Mouse (Mus musculus) neural tube, embryonic 12.5 days (tissue): Measurements from ENCODE around the gene Spats1. TPM values are rescaled to one million over a fixed set of nuclear protein-coding genes. Genes with fewer than 3 reads are reported as not detected.

Source experiments
- ATAC-seq: fragments of 200-750 bp; cut with Nextera tagmentation; 2 replicates; pipeline ENCODE4 v1.8.0; 2017; ENCODE audit warnings: low read depth, mild to moderate bottlenecking, moderate TSS enrichment, moderate library complexity; ENCODE audit not compliant: low FRiP score
- H3K27ac ChIP-seq: fragments of 300-500 bp; sonication (generic); 2 replicates; pipeline ENCODE4 v1.5.1; 2016
- H3K27me3 ChIP-seq: fragments of 300-500 bp; sonication (generic); replicated peaks from 2 replicates; pipeline ENCODE4 v1.6.1; 2016; ENCODE audit warnings: mild to moderate bottlenecking
- H3K36me3 ChIP-seq: fragments of 300-500 bp; sonication (generic); 2 replicates; pipeline ENCODE4 v1.6.1; 2016; ENCODE audit warnings: mild to moderate bottlenecking
- H3K4me1 ChIP-seq: fragments of 300-500 bp; sonication (generic); 2 replicates; pipeline ENCODE4 v1.6.1; 2016
- H3K4me2 ChIP-seq: fragments of 300-500 bp; sonication (generic); replicated peaks from 2 replicates; pipeline ENCODE4 v1.6.1; 2016; ENCODE audit warnings: mild to moderate bottlenecking
- H3K4me3 ChIP-seq: fragments of 300-500 bp; sonication (generic); 2 replicates; pipeline ENCODE4 v1.5.1; 2016
- H3K9ac ChIP-seq: fragments of 300-500 bp; sonication (generic); 2 replicates; pipeline ENCODE4 v1.6.1; 2016; ENCODE audit warnings: mild to moderate bottlenecking
- H3K9me3 ChIP-seq: fragments of 300-500 bp; sonication (generic); 2 replicates; pipeline ENCODE4 v1.6.1; 2016; ENCODE audit warnings: mild to moderate bottlenecking
- WGBS: fragments of 180-500 bp; shearing (Covaris S2); methylation state at CpG from one replicate; pipeline ENCODE4 v1.1.7; 2016; 5-methylcytosine and 5-hydroxymethylcytosine counted together
- polyA plus RNA-seq: library from polyadenylated mRNA; unstranded; fragments of >200 nt; fragmentation: Nextera tagmentation; extraction: Ambion mirVana; gene quantifications from 2 replicates; pipeline ENCODE4 v1.2.1, GENCODE M21; 2016

The Spats1 gene
- 1.2 and 1.3 TPM in 2 replicates for polyA plus RNA-seq

DNA sequence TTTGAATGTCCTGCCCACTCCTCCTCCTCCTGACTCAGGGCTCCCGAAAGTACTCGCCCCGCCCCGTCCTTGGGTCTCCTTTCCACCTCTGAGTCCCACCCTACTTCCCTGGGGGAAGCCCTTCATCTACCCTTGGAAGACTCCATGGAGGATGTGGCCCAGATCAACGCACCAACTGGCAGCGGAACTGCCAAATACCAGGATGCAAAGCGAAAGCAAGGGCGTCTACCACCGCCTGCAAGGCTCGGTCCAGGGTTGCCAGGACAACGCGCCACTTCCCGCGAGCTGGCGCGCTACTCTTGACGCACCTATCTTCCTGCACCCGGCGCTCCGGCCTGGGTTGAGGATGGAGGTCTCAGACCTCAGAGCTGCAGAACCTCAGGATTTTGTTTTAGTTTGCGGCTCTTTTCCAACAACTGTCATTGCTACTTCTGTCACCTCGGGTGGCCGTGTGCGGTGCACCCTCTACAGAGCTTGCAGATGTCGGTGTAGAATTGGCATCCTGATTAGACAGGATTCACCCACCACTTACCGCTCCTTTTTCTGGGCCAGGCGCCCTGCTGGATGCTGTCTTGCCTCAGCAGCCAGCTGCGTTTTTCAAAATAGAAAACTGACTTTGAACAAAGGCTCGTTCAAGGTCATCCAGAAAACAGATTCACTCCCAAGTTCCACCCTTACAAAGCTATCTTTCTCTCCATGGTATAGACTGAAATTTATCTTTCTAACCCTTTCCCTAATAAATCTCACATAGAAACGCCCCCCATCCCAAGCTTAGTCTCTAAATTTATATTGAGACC, at the start of gene Spats1:
TSS of gene Spats1 (minus strand) at position 747 of the 797 bp plus-strand sequence.
- peak within 1 kb of the TSS; percentile 72 for H3K4me2 ChIP-seq
- peaks cover 6% of the 10 kb centered on the region; the same call in 1 of the 2 replicates for H3K27me3 ChIP-seq
- ATAC-seq: peak; percentile 70
- H3K9me3 ChIP-seq: no peaks in the 10 kb centered on the region
- H3K27ac ChIP-seq: no peak within 1 kb of the TSS
- 0 out of 2 replicates have a peak, but pooled peaks cover 9% of the 10 kb centered on the region for H3K4me1 ChIP-seq
- peak within 1 kb of the TSS; percentile 34 for H3K4me3 ChIP-seq
- no peaks in the 10 kb centered on the region for H3K36me3 ChIP-seq
- H3K9ac ChIP-seq: peak within 1 kb of the TSS; percentile 58
- WGBS: 7% methylated on average over 30 of the region's 30 CpGs

DNA sequence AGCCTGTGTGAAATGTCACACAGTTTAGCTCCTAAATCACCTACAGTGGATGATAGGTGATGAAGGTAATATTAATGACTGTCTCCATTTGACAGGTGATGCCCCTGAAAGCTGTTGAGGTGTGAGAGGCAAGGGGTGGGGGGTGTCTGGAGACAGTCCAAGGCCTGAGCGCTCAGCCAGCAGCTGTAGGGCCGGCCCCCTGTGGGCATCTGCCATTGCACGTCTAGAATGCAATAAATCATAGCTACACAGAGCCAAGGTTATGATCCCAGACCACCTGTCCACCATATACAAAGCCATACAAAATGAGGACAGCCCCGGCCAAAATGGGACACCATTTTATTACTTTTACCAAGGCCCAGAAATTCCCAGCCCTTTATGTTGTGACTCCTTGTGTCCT, 49.7 kb upstream of the Spats1 start:
- 39% methylated on average over 4 of the region's 4 CpGs for WGBS
- Histone ChIP-seq H3K9me3 (no peaks in the 10 kb centered on the region), H3K36me3 (peaks cover 11% of the 10 kb centered on the region), H3K4me3 (no peak overlapping the region), H3K9ac (no peak overlapping the region), H3K4me1 (peaks cover 12% of the 10 kb centered on the region), H3K4me2 (no peak overlapping the region), H3K27me3 (peaks cover 10% of the 10 kb centered on the region), H3K27ac (no peak overlapping the region)
- ATAC-seq: no peak

DNA sequence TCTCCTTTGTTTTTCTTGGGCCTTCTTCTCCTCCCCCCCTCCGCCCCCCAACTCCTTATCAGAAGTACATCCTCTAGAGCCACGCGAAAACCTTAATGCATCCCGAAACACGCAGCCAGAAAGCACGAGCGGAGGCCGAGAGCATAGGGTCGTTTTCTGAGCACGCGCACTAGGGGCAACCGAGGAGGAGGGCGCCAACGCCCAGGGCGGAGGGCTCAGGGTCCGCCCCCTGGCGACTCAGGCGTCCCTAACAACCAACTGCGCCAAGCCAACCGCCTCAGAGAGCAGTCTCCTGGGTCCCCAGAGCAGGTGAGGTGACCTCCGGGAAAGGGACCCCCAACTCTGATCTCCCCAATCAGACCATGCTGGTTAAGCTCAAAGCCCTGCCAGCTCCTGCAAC, 48.0 kb upstream of the Spats1 start, which contains the start of gene Tcte1:
TSS of gene Tcte1 (plus strand) at position 172 of the 400 bp plus-strand sequence.
- Histone ChIP-seq H3K27me3 (peaks cover 6% of the 10 kb centered on the region), H3K4me1 (peaks cover 12% of the 10 kb centered on the region), H3K9ac (peak within 1 kb of the TSS; percentile 51), H3K27ac (no peak within 1 kb of the TSS), H3K9me3 (no peaks in the 10 kb centered on the region), H3K36me3 (peaks cover 27% of the 10 kb centered on the region), H3K4me3 (peak within 1 kb of the TSS; percentile 33), H3K4me2 (peak within 1 kb of the TSS; percentile 77)
- peak; percentile 88 for ATAC-seq
- WGBS: under 1% methylated on average over 21 of the region's 21 CpGs

DNA sequence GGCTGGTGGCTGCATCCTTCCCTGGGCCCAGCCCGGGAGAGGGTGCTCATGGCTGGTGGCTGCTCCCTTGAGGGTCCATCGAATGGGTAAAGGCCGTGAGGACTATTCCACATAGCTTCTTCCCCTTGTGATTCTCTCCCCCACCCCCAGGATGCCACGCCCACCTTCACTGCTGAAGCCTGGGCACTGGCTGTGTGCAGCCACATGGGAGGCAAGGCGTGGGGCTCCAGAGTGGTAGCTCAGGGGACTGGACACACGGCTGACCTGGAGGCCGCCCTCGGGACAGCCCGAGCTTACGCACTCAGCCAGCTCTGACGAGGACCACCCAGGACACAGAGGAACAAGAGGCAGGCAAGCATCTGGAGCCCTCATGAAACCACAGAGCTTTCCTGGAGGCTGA, 44.9 kb upstream of the Spats1 start:
- Histone ChIP-seq H3K9me3 (no peaks in the 10 kb centered on the region), H3K9ac (no peak overlapping the region), H3K4me1 (peaks cover 15% of the 10 kb centered on the region), H3K4me3 (no peak overlapping the region), H3K4me2 (no peak overlapping the region), H3K27ac (peak overlapping the region; percentile 46; the same call in 1 of the 2 replicates), H3K36me3 (peaks cover 43% of the 10 kb centered on the region), H3K27me3 (no peaks in the 10 kb centered on the region)
- no peak for ATAC-seq
- WGBS: 80% methylated on average over 11 of the region's 11 CpGs

DNA sequence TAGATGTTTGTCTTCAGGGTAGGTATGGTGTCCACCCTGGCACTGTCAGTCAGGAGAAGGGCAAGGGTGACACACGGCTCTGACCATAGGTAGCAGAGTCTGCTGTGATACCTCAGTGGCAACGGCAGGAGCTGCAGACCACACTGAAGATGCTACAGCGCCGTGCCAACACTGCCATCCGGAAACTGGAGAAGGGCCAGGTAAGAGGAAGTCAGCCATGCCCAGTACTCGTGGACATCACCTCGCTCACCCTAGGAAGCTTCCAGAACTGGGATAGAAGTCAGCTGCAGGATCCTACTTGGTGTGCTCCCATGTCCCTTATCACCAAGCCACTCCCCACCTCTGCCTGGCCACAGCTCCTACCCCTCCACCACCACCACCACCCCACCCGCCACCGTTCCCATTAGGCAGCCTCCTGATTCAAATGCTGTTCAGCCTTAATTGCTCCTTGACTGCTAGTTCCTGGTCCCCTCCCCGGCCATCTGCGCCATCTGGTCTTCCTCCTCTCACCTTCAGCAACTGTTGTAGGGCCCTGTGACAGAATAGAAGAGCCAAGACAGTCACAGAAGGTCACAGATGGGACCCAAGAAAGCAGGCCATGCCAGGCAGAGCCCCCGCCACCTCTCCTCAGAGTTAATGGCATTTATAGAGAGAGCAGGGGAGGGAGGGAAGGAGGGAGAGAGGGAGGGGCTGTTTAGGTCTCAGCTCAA, 43.7 kb upstream of the Spats1 start:
- no peak for ATAC-seq
- H3K36me3 ChIP-seq: peaks cover 43% of the 10 kb centered on the region
- WGBS: 80% methylated on average over 12 of the region's 12 CpGs

DNA sequence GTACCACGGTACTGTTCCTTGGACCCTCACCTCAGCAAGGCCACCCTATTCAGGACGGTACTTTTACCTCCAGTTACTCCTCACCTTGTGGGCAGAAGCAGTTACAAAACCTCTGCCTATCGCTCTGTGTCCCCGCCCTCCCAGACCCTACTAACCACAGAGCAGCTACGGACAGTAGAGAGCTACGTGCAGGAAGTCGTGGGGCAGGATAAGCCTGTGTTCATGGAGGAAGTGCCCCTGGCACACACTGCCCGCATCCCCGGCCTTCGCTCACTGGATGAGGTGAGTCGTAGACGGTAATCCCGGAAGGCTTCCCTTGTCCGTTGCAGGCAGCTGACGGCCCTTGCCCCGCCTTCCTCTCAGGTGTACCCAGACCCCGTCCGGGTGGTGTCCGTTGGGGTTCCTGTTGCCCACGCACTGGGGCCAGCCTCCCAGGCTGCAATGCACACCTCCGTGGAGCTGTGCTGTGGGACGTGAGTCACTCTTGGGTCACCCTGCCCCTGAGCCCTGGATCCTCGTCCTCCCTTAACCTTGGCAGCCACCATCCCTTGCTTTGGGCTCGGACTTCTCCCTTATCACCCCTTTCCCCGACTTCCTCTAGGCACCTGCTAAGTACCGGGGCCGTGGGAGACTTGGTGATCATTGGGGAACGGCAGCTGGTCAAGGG, 42.5 kb upstream of the Spats1 start:
- WGBS: 94% methylated on average over 28 of the region's 28 CpGs

More for the DNA sequence above, 43.7 kb upstream of the Spats1 start:
- Histone ChIP-seq H3K27me3 (no peaks in the 10 kb centered on the region), H3K9me3 (no peaks in the 10 kb centered on the region), H3K27ac (no peak overlapping the region), H3K4me3 (no peak overlapping the region), H3K9ac (no peak overlapping the region), H3K4me1 (peaks cover 15% of the 10 kb centered on the region), H3K4me2 (no peak overlapping the region)

DNA sequence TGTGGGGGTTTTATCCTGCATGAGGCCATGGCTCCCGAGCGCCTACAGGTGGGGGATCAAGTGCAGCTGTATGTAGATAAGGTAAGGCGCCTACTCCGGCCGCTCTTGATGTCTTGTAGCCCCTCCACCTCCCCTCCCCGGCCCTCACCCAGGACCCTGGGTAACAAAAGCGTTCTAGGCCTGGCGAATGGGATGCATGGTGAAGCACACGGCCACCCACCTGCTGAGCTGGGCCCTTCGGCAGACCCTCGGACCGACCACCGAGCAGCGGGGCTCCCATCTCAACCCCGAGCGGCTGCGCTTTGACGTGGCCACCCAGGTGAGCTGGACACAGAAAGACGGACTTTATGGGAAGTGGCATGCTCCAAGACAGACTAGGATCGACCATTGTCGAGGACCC, 41.9 kb upstream of the Spats1 start:
- Histone ChIP-seq H3K36me3 (peaks cover 43% of the 10 kb centered on the region), H3K4me2 (no peak overlapping the region), H3K9me3 (no peaks in the 10 kb centered on the region), H3K27ac (no peak overlapping the region), H3K27me3 (no peaks in the 10 kb centered on the region), H3K9ac (no peak overlapping the region), H3K4me3 (no peak overlapping the region), H3K4me1 (0 out of 2 replicates have a peak, but pooled peaks cover 3% of the 10 kb centered on the region)
- peak; percentile 13; the same call in 1 of the 2 replicates for ATAC-seq
- WGBS: 94% methylated on average over 21 of the region's 21 CpGs

More for the DNA sequence above, 42.5 kb upstream of the Spats1 start:
- 0 out of 2 replicates have a peak, but pooled peaks have one; percentile 5 for ATAC-seq
- Histone ChIP-seq H3K36me3 (peaks cover 43% of the 10 kb centered on the region), H3K4me2 (no peak overlapping the region), H3K4me3 (no peak overlapping the region), H3K9ac (no peak overlapping the region), H3K9me3 (no peaks in the 10 kb centered on the region), H3K27me3 (no peaks in the 10 kb centered on the region), H3K27ac (no peak overlapping the region), H3K4me1 (peaks cover 6% of the 10 kb centered on the region; the same call in 1 of the 2 replicates)

DNA sequence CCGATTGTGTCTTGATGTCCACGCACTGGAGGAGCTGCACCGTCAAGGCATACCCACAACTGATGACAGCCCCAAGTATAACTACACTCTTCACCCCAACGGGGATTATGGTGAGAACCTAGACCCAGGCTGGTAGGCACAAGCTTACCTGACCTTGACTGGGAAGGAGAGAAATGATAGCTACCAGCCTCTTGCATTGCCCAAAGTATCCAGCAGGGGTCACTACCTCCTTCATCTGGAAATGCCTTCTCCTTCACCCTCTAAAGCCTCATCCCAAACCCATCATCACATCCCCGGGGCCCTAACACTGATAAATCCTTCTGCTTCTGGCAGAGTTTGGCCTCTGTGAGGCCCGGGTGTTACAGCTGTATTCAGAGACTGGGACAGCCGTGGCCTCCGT, 41.3 kb upstream of the Spats1 start:
- H3K9me3 ChIP-seq: no peaks in the 10 kb centered on the region
- ATAC-seq: peak; percentile 42
- H3K4me1 ChIP-seq: 0 out of 2 replicates have a peak, but pooled peaks cover 3% of the 10 kb centered on the region
- H3K27ac ChIP-seq: no peak overlapping the region
- no peak overlapping the region for H3K9ac ChIP-seq
- H3K4me2 ChIP-seq: no peak overlapping the region
- H3K36me3 ChIP-seq: peaks cover 45% of the 10 kb centered on the region
- no peaks in the 10 kb centered on the region for H3K27me3 ChIP-seq
- 54% methylated on average over 8 of the region's 8 CpGs for WGBS
- H3K4me3 ChIP-seq: no peak overlapping the region

DNA sequence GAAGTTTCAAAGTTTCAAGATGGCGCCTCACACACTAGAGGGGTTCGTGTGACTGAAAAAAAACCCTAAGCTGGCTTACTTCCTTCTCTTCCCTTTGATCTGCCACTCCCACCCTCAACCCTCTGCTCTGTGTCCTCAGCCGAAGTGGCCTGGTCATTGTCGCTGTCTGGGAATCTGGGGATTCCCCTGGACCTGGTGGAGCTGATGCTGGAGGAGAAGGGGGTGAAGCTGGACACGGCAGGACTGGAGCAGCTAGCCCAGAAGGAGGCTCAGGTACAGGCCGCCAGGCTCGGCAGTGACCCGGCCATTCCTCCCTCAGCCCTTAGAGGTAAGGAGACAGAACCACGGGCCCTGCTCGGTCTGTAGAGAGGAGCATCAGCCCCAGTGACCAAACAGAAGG, 40.6 kb upstream of the Spats1 start:
- Histone ChIP-seq H3K4me1 (0 out of 2 replicates have a peak, but pooled peaks cover 3% of the 10 kb centered on the region), H3K4me3 (no peak overlapping the region), H3K27ac (no peak overlapping the region), H3K36me3 (peaks cover 49% of the 10 kb centered on the region), H3K4me2 (no peak overlapping the region), H3K9me3 (no peaks in the 10 kb centered on the region), H3K9ac (no peak overlapping the region), H3K27me3 (no peaks in the 10 kb centered on the region)
- no peak for ATAC-seq
- 83% methylated on average over 10 of the region's 10 CpGs for WGBS

DNA sequence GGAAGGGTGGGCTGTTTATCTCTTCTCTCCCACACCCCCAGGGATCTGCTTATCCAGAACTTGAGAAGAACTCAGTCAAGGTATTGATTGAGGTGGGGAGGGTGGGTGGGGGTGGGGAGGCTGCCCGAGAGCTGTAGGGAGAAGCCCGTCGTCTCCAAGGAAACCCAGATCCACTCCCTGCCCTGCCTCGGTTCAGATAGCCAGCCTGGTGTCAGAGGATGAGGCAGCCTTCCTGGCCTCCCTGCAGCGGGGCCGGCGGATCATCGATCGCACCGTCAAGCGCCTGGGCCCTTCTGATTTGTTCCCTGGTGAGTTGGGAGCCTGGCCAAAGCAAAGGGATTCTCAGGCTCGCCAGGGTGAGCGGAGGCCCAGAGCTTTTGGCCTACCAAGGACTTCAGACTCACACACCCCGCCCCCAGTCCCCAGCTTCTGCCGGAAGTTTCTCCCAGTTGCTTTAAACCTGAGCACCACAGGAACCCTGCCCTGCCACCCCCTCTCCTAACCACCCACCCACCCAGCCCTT, 40.0 kb upstream of the Spats1 start:
- ATAC-seq: no peak
- 62% methylated on average over 15 of the region's 15 CpGs for WGBS

DNA sequence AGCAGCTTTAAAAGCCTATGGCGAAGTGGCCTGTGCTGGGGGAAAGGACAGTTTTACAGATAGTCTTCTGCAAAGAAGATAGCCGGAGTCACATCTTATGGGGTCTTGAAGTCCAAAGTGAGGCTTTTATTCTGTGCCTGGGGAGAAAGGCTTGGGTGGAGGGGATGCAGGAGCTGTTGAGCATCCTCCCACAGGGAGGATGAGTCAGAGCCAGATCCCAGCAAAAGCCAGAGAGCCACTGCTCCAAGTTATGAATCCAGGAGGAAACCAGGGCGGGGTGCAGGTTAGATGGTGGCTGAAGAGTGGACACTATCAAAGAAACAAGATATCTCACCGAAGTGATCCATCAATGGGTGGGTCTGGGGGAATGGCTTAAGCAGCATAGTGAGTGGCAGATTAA, 36.5 kb upstream of the Spats1 start:
- Histone ChIP-seq H3K4me2 (no peak overlapping the region), H3K4me1 (peaks cover 7% of the 10 kb centered on the region; the same call in 1 of the 2 replicates), H3K27me3 (no peaks in the 10 kb centered on the region), H3K4me3 (no peak overlapping the region), H3K36me3 (peaks cover 31% of the 10 kb centered on the region), H3K27ac (no peak overlapping the region), H3K9me3 (no peaks in the 10 kb centered on the region), H3K9ac (no peak overlapping the region)
- WGBS: 92% methylated on average over 4 of the region's 4 CpGs
- ATAC-seq: no peak

More for the DNA sequence above, 40.0 kb upstream of the Spats1 start:
- H3K4me2 ChIP-seq: no peak overlapping the region
- no peak overlapping the region for H3K9ac ChIP-seq
- H3K36me3 ChIP-seq: peaks cover 49% of the 10 kb centered on the region
- 0 out of 2 replicates have a peak, but pooled peaks cover 3% of the 10 kb centered on the region for H3K4me1 ChIP-seq
- no peaks in the 10 kb centered on the region for H3K9me3 ChIP-seq
- no peaks in the 10 kb centered on the region for H3K27me3 ChIP-seq
- no peak overlapping the region for H3K27ac ChIP-seq
- H3K4me3 ChIP-seq: no peak overlapping the region
